Mouse (Mus musculus) embryonic facial prominence, embryonic 11.5 days (tissue): ENCODE measurements around the gene Agpat3. TPM values are rescaled to one million over a fixed set of nuclear protein-coding genes. Genes with fewer than 3 reads are reported as not detected.

ENCODE experiments used
- ATAC-seq: fragments of 200-750 bp; cut with Nextera tagmentation; replicated peaks from 2 replicates; pipeline ENCODE4 v1.8.0; 2017; ENCODE audit warnings: low read depth; ENCODE audit not compliant: insufficient number of reproducible peaks, low FRiP score, low TSS enrichment
- DNase-seq: peaks from one replicate; pipeline ENCODE4 v3.0.0-alpha.2; 2015; ENCODE audit warnings: low spot score
- H3K27ac ChIP-seq: fragments of 300-500 bp; sonication (generic); replicated peaks from 2 replicates; pipeline ENCODE4 v1.5.1; 2014; ENCODE audit warnings: mild to moderate bottlenecking, low read depth, low read length, control low read depth
- H3K27me3 ChIP-seq: fragments of 300-500 bp; sonication (generic); 2 replicates; pipeline ENCODE4 v1.6.1; 2014; ENCODE audit warnings: mild to moderate bottlenecking, low read length, moderate library complexity, mixed read lengths; ENCODE audit not compliant: control insufficient read depth, insufficient read depth
- H3K36me3 ChIP-seq: fragments of 300-500 bp; sonication (generic); replicated peaks from 2 replicates; pipeline ENCODE4 v1.6.1; 2014; ENCODE audit warnings: low read depth, mild to moderate bottlenecking, low read length, moderate library complexity, mixed read lengths; ENCODE audit not compliant: control insufficient read depth, insufficient read depth
- H3K4me1 ChIP-seq: fragments of 300-500 bp; sonication (generic); 2 replicates; pipeline ENCODE4 v1.6.1; 2014; ENCODE audit warnings: low read length, mixed read lengths; ENCODE audit not compliant: control insufficient read depth, insufficient read depth
- H3K4me2 ChIP-seq: fragments of 300-500 bp; sonication (generic); 2 replicates; pipeline ENCODE4 v1.6.1; 2014; ENCODE audit warnings: low read depth, mild to moderate bottlenecking, control low read depth, low read length, moderate library complexity
- H3K4me3 ChIP-seq: fragments of 300-500 bp; sonication (generic); 2 replicates; pipeline ENCODE4 v1.5.1; 2014; ENCODE audit warnings: low read depth, low read length, control low read depth
- H3K9ac ChIP-seq: fragments of 300-500 bp; sonication (generic); replicated peaks from 2 replicates; pipeline ENCODE4 v1.6.1; 2014; ENCODE audit warnings: mild to moderate bottlenecking, control low read depth, low read length
- H3K9me3 ChIP-seq: fragments of 300-500 bp; sonication (generic); replicated peaks from 2 replicates; pipeline ENCODE4 v1.6.1; 2016; ENCODE audit warnings: mild to moderate bottlenecking, low read length, inconsistent platforms, mixed read lengths; ENCODE audit not compliant: control insufficient read depth
- WGBS: fragments of 180-500 bp; shearing (Covaris S2); extraction: QIAGEN DNeasy Blood & Tissue Kit; methylation state at CpG from one replicate; pipeline ENCODE4 v1.1.7; 2014; 5-methylcytosine and 5-hydroxymethylcytosine counted together
- polyA plus RNA-seq: library from polyadenylated mRNA; unstranded; fragments of >200 nt; fragmentation: Nextera tagmentation; extraction: Ambion mirVana; gene quantifications from 2 replicates; pipeline ENCODE4 v1.2.1, GENCODE M21; 2014

Agpat3 gene
- polyA plus RNA-seq, result 32.8 and 34.1 TPM in 2 replicates

- H3K36me3 ChIP-seq, result no peaks in the 10 kb centered on the region
- H3K4me1 ChIP-seq, result no peaks in the 10 kb centered on the region
- no peak within 1 kb of the TSS for H3K27ac ChIP-seq
- peak within 1 kb of the TSS; percentile 89 for H3K4me3 ChIP-seq
- WGBS, result under 1% methylated on average over 96 of the region's 113 CpGs
- ATAC-seq, result peak; percentile 79
- peak; percentile 63 for DNase-seq
- peak within 1 kb of the TSS; percentile 96 for H3K9ac ChIP-seq
- no peaks in the 10 kb centered on the region for H3K9me3 ChIP-seq
- H3K4me2 ChIP-seq, result peak within 1 kb of the TSS; percentile 84
- H3K27me3 ChIP-seq, result no peaks in the 10 kb centered on the region
Observed at GRCm38 (mm10) chr10:78351887-78352665, at the start of gene Agpat3. Gene Agpat3 (minus strand): TSS chr10:78352489.

DNA sequence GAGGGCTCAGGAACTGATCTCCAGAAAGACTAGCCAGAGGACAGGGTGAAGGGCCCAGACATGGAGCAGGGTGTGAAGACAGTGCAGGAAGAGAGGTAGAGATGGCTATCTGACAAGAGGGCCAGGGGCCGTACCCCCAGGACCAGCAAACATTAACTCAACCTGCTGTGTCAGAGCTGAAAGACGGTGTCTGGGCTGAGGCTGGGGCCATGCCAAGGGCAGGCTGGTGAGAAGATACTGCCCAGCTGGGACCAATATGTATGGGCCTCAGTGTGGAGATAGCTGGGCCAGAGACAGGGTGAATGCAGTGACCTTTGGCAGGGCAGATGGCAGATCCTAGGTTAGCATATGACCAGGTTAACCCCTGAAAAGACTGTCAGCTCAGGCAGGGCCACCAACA is 48.8 kb upstream of the Agpat3 start:
- H3K27ac ChIP-seq, result no peak overlapping the region
- H3K4me3 ChIP-seq, result no peak overlapping the region
- 91% methylated on average over 2 of the region's 2 CpGs for WGBS
- no peaks in the 10 kb centered on the region for H3K27me3 ChIP-seq
- H3K4me2 ChIP-seq, result no peak overlapping the region
- H3K36me3 ChIP-seq, result peaks cover 18% of the 10 kb centered on the region
- H3K9ac ChIP-seq, result no peak overlapping the region
- ATAC-seq (no peak), DNase-seq (no peak)
- no peaks in the 10 kb centered on the region for H3K4me1 ChIP-seq
- no peaks in the 10 kb centered on the region for H3K9me3 ChIP-seq

- Histone ChIP-seq H3K4me2 (no peak overlapping the region), H3K9me3 (no peaks in the 10 kb centered on the region), H3K4me1 (no peaks in the 10 kb centered on the region), H3K9ac (no peak overlapping the region), H3K27me3 (no peaks in the 10 kb centered on the region), H3K4me3 (no peak overlapping the region), H3K36me3 (peaks cover 13% of the 10 kb centered on the region), H3K27ac (no peak overlapping the region)
- DNase-seq, result peak; percentile 50
- no peak for ATAC-seq
- WGBS, result 43% methylated on average over 17 of the region's 17 CpGs
Observed at GRCm38 (mm10) chr10:78399090-78399657, 46.9 kb upstream of the Agpat3 start.

DNA sequence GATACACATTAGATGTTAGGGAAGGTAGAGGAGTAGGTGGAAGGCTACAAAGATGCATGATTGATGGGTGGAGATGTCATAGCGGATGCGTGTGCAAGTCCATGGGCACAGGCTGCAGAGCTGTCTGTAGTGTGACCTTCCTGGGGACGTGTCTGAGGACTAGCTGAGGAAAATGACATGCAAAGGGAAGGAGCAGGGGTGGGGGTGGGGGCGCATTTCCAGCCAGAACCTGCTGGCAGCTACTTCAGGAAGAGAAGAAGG is 44.3 kb upstream of the Agpat3 start:
- ATAC-seq, result no peak; the same call in 1 of the 2 replicates
- H3K4me3 ChIP-seq, result no peak overlapping the region
- no peak overlapping the region for H3K4me2 ChIP-seq

DNA sequence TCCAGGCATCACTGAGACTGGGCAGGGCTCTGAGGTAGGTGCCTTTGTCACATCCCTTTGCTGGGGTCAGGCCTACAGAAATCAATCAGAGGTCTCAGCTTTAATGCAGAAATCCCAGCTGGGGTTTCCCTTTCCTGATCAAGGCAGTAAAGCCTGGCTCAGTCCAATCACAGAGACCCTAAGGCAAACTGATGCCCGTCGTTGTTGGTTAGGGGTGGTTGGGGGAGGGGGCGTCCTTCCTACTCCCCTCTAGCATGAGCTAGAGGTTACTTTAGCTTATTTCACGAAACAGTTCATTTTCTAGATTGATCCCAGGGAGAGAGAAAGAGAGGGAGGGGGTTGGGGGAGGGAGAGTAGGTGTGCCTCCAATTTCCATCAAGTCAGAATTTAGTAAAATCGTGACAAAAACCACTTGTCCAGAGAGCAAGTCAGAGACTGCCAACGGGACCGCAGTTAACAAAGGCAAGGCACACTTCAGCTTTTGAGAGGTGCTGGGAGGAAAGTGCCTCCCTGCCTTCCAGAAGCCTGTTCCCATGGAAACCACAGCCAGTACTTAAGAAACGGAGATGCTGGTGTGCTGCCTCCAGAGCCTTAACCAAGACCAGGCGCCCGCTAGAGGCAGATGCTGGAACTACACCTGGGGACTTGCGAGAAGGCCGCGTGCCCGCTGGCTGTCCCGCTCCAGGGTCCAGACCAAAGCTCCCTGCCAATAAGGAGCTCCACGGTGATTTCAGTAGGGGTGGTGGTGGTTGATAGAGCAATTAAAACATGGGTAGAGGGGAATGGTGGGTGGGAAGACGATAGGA is 43.7 kb upstream of the Agpat3 start:
- peak; percentile 100 for DNase-seq
- H3K36me3 ChIP-seq, result no peaks in the 10 kb centered on the region; the same call in 1 of the 2 replicates
- H3K4me2 ChIP-seq, result no peak overlapping the region
- no peaks in the 10 kb centered on the region for H3K4me1 ChIP-seq
- ATAC-seq, result peak; percentile 60
- H3K9ac ChIP-seq, result no peak overlapping the region
- no peaks in the 10 kb centered on the region for H3K9me3 ChIP-seq
- H3K27ac ChIP-seq, result no peak overlapping the region
- peaks cover 9% of the 10 kb centered on the region for H3K27me3 ChIP-seq
- WGBS, result 4% methylated on average over 17 of the region's 17 CpGs
- H3K4me3 ChIP-seq, result no peak overlapping the region

More for the DNA sequence above, 44.3 kb upstream of the Agpat3 start:
- DNase-seq, result no peak
- Histone ChIP-seq H3K36me3 (no peaks in the 10 kb centered on the region; the same call in 1 of the 2 replicates), H3K27ac (no peak overlapping the region), H3K9ac (no peak overlapping the region), H3K4me1 (no peaks in the 10 kb centered on the region), H3K9me3 (no peaks in the 10 kb centered on the region), H3K27me3 (peaks cover 5% of the 10 kb centered on the region)
- 62% methylated on average over 4 of the region's 4 CpGs for WGBS

- Histone ChIP-seq H3K4me2 (no peak overlapping the region), H3K36me3 (no peaks in the 10 kb centered on the region; the same call in 1 of the 2 replicates), H3K27me3 (peaks cover 14% of the 10 kb centered on the region), H3K9me3 (no peaks in the 10 kb centered on the region), H3K9ac (no peak overlapping the region), H3K27ac (no peak overlapping the region), H3K4me1 (no peaks in the 10 kb centered on the region), H3K4me3 (no peak overlapping the region)
- WGBS, result 78% methylated on average over 3 of the region's 3 CpGs
- ATAC-seq (no peak), DNase-seq (no peak)
Observed at GRCm38 (mm10) chr10:78395377-78395776, 43.1 kb upstream of the Agpat3 start.

- H3K9me3 ChIP-seq, result no peaks in the 10 kb centered on the region
- no peak overlapping the region for H3K4me2 ChIP-seq
- H3K27me3 ChIP-seq, result peaks cover 19% of the 10 kb centered on the region
- no peak overlapping the region for H3K9ac ChIP-seq
- H3K27ac ChIP-seq, result no peak overlapping the region
- ATAC-seq, result no peak
- WGBS, result 2% methylated on average over 18 of the region's 18 CpGs
- no peaks in the 10 kb centered on the region for H3K36me3 ChIP-seq
- no peaks in the 10 kb centered on the region for H3K4me1 ChIP-seq
- H3K4me3 ChIP-seq, result no peak overlapping the region
- peak; percentile 83 for DNase-seq
Observed at GRCm38 (mm10) chr10:78392072-78392471, 39.8 kb upstream of the Agpat3 start.
